Mouse (Mus musculus) testis, adult 2 months (tissue): ENCODE results near the gene Wdr91. TPM values are rescaled to one million over a fixed set of nuclear protein-coding genes. Genes with fewer than 3 reads are reported as not detected.

ENCODE experiments used
- H3K27ac ChIP-seq: fragments of 200-500 bp; 2 replicates; pipeline ENCODE4 v1.5.1; 2012; ENCODE audit warnings: low read depth, low read length; ENCODE audit not compliant: control insufficient read depth, insufficient read depth
- H3K27me3 ChIP-seq: fragments of 200-500 bp; 2 replicates; pipeline ENCODE4 v1.6.1; 2012; ENCODE audit warnings: mild to moderate bottlenecking, low read length, moderate library complexity; ENCODE audit not compliant: control insufficient read depth, insufficient read depth
- H3K36me3 ChIP-seq: fragments of 200-500 bp; 2 replicates; pipeline ENCODE4 v1.6.1; 2012; ENCODE audit warnings: mild to moderate bottlenecking, low read length; ENCODE audit not compliant: control insufficient read depth, insufficient read depth
- H3K4me1 ChIP-seq: fragments of 200-500 bp; 2 replicates; pipeline ENCODE4 v1.6.1; 2012; ENCODE audit warnings: low read length; ENCODE audit not compliant: control insufficient read depth, insufficient read depth
- H3K4me3 ChIP-seq: fragments of 200-500 bp; 2 replicates; pipeline ENCODE4 v1.5.1; 2012; ENCODE audit warnings: low read depth, mild to moderate bottlenecking, low read length, moderate library complexity, mixed read lengths; ENCODE audit not compliant: control insufficient read depth
- CTCF ChIP-seq: fragments of 200-500 bp; IDR thresholded peaks from 2 replicates; pipeline ENCODE4 v1.5.1; 2012; ENCODE audit warnings: low read depth, mild to moderate bottlenecking, inconsistent platforms, low read length, moderate library complexity; ENCODE audit not compliant: control insufficient read depth, insufficient read depth, insufficient replicate concordance
- POLR2A ChIP-seq: fragments of 200-500 bp; IDR thresholded peaks from 2 replicates; pipeline ENCODE4 v1.6.1; 2012; ENCODE audit warnings: low read depth, mild to moderate bottlenecking, inconsistent platforms, low read length, moderate library complexity; ENCODE audit not compliant: control insufficient read depth
- polyA plus RNA-seq: library from polyadenylated mRNA; depleted of rRNA; stranded (reverse); fragments of >200 nt; gene quantifications from 2 replicates; pipeline ENCODE4 v1.2.3, GENCODE M21; 2012

Gene Wdr91
- polyA plus RNA-seq, 1 experiment, result 3.4 TPM

- Histone ChIP-seq H3K4me1 (no peaks in the 10 kb centered on the region), H3K27ac (no peak overlapping the region), H3K27me3 (no peaks in the 10 kb centered on the region), H3K4me3 (no peak overlapping the region), H3K36me3 (no peaks in the 10 kb centered on the region; the same call in 1 of the 2 replicates)
- TF ChIP-seq CTCF, result no peak
- no peak for TF ChIP-seq POLR2A
Measured at GRCm38 (mm10) chr6:34904361-34904760, 6.3 kb downstream of the Wdr91 start.

- Histone ChIP-seq H3K27ac (no peak overlapping the region), H3K4me1 (no peaks in the 10 kb centered on the region), H3K36me3 (no peaks in the 10 kb centered on the region; the same call in 1 of the 2 replicates), H3K4me3 (no peak overlapping the region), H3K27me3 (no peaks in the 10 kb centered on the region)
- no peak for TF ChIP-seq CTCF
- no peak for TF ChIP-seq POLR2A
Measured at GRCm38 (mm10) chr6:34903851-34904250, 6.8 kb downstream of the Wdr91 start.

GRCm38 (mm10) chr6:34903441-34903840 lies 7.2 kb downstream of the Wdr91 start:
- H3K36me3 ChIP-seq, result no peaks in the 10 kb centered on the region; the same call in 1 of the 2 replicates
- H3K27me3 ChIP-seq, result no peaks in the 10 kb centered on the region
- no peak for TF ChIP-seq POLR2A
- TF ChIP-seq CTCF, result no peak
- no peaks in the 10 kb centered on the region for H3K4me1 ChIP-seq
- H3K27ac ChIP-seq, result no peak overlapping the region
- no peak overlapping the region for H3K4me3 ChIP-seq

- Histone ChIP-seq H3K4me1 (no peaks in the 10 kb centered on the region), H3K36me3 (no peaks in the 10 kb centered on the region; the same call in 1 of the 2 replicates), H3K27ac (no peak overlapping the region), H3K4me3 (no peak overlapping the region), H3K27me3 (no peaks in the 10 kb centered on the region)
- TF ChIP-seq POLR2A (no peak), CTCF (no peak)
Measured at GRCm38 (mm10) chr6:34902578-34902977, 8.1 kb downstream of the Wdr91 start.

GRCm38 (mm10) chr6:34901911-34902444 lies 8.7 kb downstream of the Wdr91 start:
- no peak overlapping the region for H3K27ac ChIP-seq
- no peak for TF ChIP-seq CTCF
- TF ChIP-seq POLR2A, result no peak
- no peaks in the 10 kb centered on the region for H3K4me1 ChIP-seq
- H3K27me3 ChIP-seq, result no peaks in the 10 kb centered on the region
- no peaks in the 10 kb centered on the region; the same call in 1 of the 2 replicates for H3K36me3 ChIP-seq
- no peak overlapping the region for H3K4me3 ChIP-seq

- Histone ChIP-seq H3K27me3 (no peaks in the 10 kb centered on the region), H3K36me3 (no peaks in the 10 kb centered on the region; the same call in 1 of the 2 replicates), H3K4me1 (no peaks in the 10 kb centered on the region), H3K27ac (no peak overlapping the region), H3K4me3 (no peak overlapping the region)
- no peak for TF ChIP-seq CTCF
- no peak for TF ChIP-seq POLR2A
Measured at GRCm38 (mm10) chr6:34900990-34901389, 9.7 kb downstream of the Wdr91 start.

- Histone ChIP-seq H3K4me3 (no peak overlapping the region), H3K36me3 (no peaks in the 10 kb centered on the region; the same call in 1 of the 2 replicates), H3K27me3 (no peaks in the 10 kb centered on the region), H3K27ac (no peak overlapping the region), H3K4me1 (no peaks in the 10 kb centered on the region)
- TF ChIP-seq POLR2A (no peak), CTCF (no peak)
Measured at GRCm38 (mm10) chr6:34899127-34899526, 11.5 kb downstream of the Wdr91 start.
